Mouse (Mus musculus) adrenal gland, postnatal 36 days (tissue): ENCODE results near the gene Ckm. TPM values are rescaled to one million over a fixed set of nuclear protein-coding genes. Genes with fewer than 3 reads are reported as not detected.
A peak's percentile ranks its signal among the peaks of the same experiment; 100 is the strongest.

ENCODE experiments used
- DNase-seq, 2 experiments: peaks; one replicate each; pipeline ENCODE4 v3.0.0; 2021; ENCODE audit warnings: mixed read lengths in 1 of 2
- microRNA-seq: library from miRNA; unstranded; fragments of <30 nt; microRNA quantifications from one replicate; pipeline ENCODE4 v1.2.0, GENCODE M21; 2021
- total RNA-seq, 2 experiments: library from RNA; stranded (reverse); gene quantifications; 2 replicates each; pipeline ENCODE4 v1.2.3; 2021

Ckm gene
- total RNA-seq, 2 experiments from 2014 or later, result 0.66 TPM; not detected in 1

DNA sequence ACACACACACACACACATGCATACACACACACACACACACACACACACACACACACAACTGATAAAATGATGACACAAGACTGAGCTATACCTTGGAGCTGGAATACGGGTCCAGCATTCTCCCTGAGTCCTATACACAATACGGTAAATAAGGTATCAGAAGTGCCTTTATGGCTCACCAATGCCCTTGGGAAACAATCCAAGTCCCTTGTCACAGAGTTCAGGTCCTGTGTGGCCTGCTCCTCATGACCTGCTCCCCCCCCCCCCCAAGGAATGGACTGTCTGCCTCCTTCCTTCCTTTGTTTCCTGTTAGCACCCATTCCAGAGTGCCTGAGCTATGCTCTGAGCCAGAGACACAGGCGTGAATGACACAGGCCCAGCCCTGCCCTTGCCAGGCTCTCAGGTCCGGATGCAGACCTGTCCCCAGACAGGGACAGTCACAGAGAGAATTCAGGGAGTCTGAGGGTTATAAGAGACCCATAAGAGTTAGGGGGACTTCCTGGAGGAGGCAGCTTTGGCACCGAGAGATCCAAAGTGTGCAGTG is 62.1 kb downstream of the Ckm start:
- DNase-seq, result peak; percentile 44 to 49

DNA sequence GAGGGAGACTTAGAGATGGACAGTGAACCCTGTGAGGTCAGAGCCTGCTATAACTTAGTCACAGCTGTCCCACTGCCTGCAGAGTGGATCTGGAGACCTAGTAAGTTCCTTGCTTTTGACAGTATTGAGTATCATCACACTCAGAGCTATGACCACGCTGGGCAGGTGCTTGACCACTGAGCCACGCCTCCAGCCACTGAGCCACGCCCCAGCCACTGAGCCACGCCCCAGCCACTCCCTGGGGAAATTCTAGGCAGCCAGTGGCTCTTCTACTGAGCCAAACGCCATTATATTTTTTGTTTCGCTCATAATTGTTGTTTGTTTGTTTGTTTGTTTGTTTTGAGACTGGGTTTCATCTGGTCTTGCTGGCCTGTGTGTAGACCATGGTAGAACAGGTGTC is 63.1 kb downstream of the Ckm start:
- DNase-seq, result peak in 1 of 2 experiments; percentile 63

DNA sequence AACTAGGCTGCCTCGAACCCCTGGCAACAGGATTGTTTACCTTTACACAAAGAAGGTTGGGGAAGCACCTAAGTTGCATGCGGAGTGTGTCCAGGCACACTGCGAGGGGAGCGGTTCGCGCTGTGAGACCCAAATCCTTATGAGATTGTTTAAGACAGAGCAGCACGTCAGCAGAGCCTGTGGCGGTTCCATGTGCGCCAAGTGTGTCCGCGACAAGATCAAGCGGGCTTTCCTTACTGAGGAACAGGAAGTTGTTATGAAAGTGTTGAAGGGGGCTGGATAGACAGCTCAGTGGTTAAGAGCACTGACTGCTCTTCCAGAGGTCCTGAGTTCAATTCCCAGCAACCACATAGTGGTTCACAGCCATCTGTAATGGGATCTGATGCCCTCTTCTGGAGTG is 63.7 kb downstream of the Ckm start:
- DNase-seq, result no peak

DNA sequence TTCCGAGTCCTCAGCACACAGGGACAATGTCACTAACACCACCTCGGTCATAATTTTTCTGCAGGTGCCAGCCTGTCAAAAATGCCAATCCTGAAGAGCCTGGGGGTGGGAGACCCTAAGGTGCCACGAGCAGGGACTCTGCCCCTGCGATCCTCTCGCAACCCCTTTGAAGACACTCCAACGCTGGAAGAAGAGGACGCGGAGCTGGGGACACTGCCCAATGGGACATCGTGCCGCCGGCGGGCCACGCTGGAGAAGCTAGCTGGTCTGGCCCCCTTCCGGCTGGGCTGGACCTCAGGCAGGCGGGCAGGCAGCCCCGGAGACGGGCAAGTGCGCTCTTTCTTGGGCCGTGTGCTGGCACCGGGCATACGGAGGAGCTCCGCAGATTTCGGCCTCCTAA is 64.8 kb downstream of the Ckm start:
- no peak for DNase-seq

DNA sequence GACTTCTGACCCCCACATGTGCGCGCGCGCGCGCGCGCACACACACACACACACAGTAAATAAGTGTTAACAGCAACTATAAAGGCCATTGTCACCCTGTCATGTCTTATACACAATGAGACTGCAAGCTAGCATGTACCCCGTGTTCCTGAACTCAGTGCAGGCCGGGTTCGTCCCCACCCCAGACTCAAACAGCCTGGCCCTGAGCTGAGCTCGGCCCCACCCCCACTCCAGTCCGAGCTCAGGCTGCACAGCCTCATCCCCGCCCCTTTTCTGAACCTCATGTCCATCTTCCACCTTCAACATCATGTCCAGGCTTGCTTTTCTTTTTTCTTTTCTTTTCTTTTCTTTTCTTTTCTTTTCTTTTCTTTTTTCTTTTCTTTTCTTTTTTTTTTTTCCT is 65.7 kb downstream of the Ckm start:
- no peak for DNase-seq

DNA sequence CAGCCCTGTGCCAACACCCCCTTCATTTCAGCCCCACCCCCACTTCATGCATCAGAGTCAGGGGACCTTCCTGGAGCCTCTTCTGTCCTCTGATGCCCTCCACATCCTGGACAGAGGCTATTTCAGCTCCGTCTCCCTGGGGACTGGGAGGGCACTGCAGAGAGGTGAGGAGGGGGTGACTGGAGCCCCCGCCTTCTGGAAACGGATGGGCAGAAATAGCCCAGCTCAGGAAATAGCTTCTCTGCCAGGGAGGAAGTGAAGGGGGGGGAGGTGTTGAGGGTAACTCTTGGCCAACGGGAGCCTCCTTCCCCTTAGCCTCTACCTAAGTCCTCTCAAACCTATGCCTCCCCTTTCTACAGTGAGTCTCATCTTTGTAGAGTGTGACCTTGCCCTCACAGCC is 67.8 kb downstream of the Ckm start:
- peak; percentile 54 to 77 for DNase-seq

Small RNAs within 50 kb of the gene (microRNA-seq; reads per million reads assigned to microRNA genes)
- not detected for gene Mir343

Other genes starting within 250 kb of the Ckm start
- under 1 TPM; 0.40 to 0.56 TPM for gene Gipr, start 238.6 kb upstream of the Ckm start, total RNA-seq
- gene Eml2, start 228.4 kb upstream of the Ckm start, total RNA-seq, result 10 to 100 TPM; 45.2 to 65.2 TPM
- gene Gpr4, start 192.2 kb upstream of the Ckm start, total RNA-seq, result 10 to 100 TPM in 1 of 2 experiments, 1 to 10 TPM in 1; 5.9 to 12.9 TPM
- 10 to 100 TPM; 31.7 to 37.4 TPM for gene Opa3, start 176.4 kb upstream of the Ckm start, total RNA-seq
- 10 to 100 TPM; 45.4 to 55.0 TPM for gene Vasp, start 133.0 kb upstream of the Ckm start, total RNA-seq
- gene Ppm1n, start 124.7 kb upstream of the Ckm start, total RNA-seq, result not detected
- 1 to 10 TPM; 4.6 to 5.1 TPM for gene Rtn2, start 122.2 kb upstream of the Ckm start, total RNA-seq
- gene Fosb, start 94.7 kb upstream of the Ckm start, total RNA-seq, result 10 to 100 TPM; 11.2 to 23.6 TPM
- 10 to 100 TPM; 33.0 to 38.8 TPM for gene Ercc1, start 60.0 kb upstream of the Ckm start, total RNA-seq
- 10 to 100 TPM; 11.3 to 12.8 TPM for gene Cd3eap, start 45.3 kb upstream of the Ckm start, total RNA-seq
- 1 to 10 TPM; 5.8 to 8.9 TPM for gene Ppp1r13l, start 45.0 kb upstream of the Ckm start, total RNA-seq
- 10 to 100 TPM; 29.7 to 32.8 TPM for gene Ercc2, start 22.8 kb upstream of the Ckm start, total RNA-seq
- gene Klc3, start 672 bp upstream of the Ckm start, total RNA-seq, result 1 to 10 TPM in 1 of 2 experiments, under 1 TPM in 1; 0.89 to 2.2 TPM
- gene Mark4, start 54.0 kb downstream of the Ckm start, total RNA-seq, result 10 to 100 TPM; 46.5 to 50.3 TPM
- 10 to 100 TPM; 41.1 to 49.6 TPM for gene Exoc3l2, start 58.6 kb downstream of the Ckm start, total RNA-seq
- 10 to 100 TPM in 1 of 2 experiments, 1 to 10 TPM in 1; 8.7 to 12.1 TPM for gene Bloc1s3, start 103.6 kb downstream of the Ckm start, total RNA-seq
- gene Trappc6a, start 103.6 kb downstream of the Ckm start, total RNA-seq, result 10 to 100 TPM; 73.1 to 91.1 TPM
- under 1 TPM in 1 of 2 experiments, not detected in 1; 0.17 TPM for gene Nkpd1, start 113.1 kb downstream of the Ckm start, total RNA-seq
- gene Ppp1r37, start 158.3 kb downstream of the Ckm start, total RNA-seq, result 10 to 100 TPM; 65.5 to 70.2 TPM
- gene Zfp296, start 172.5 kb downstream of the Ckm start, total RNA-seq, result under 1 TPM; 0.33 to 0.36 TPM
- gene Gemin7, start 172.8 kb downstream of the Ckm start, total RNA-seq, result 10 to 100 TPM; 71.8 to 90.6 TPM
- 10 to 100 TPM; 28.1 to 39.7 TPM for gene Clasrp, start 199.7 kb downstream of the Ckm start, total RNA-seq
- gene Relb, start 224.7 kb downstream of the Ckm start, total RNA-seq, result 10 to 100 TPM; 33.6 to 34.7 TPM